Mouse (Mus musculus) central nervous system, embryonic 14 days (tissue): ENCODE data around the gene Cdkn2c. TPM values are rescaled to one million over a fixed set of nuclear protein-coding genes. Genes with fewer than 3 reads are reported as not detected.

ENCODE experiments used
- polyA plus RNA-seq: library from polyadenylated mRNA; depleted of rRNA; stranded (reverse); fragments of >200 nt; gene quantifications from 2 replicates; pipeline ENCODE4 v1.2.3, GENCODE M21; 2012; rRNA removed

The Cdkn2c gene
- polyA plus RNA-seq = 9.8 and 12.0 TPM in 2 replicates

DNA sequence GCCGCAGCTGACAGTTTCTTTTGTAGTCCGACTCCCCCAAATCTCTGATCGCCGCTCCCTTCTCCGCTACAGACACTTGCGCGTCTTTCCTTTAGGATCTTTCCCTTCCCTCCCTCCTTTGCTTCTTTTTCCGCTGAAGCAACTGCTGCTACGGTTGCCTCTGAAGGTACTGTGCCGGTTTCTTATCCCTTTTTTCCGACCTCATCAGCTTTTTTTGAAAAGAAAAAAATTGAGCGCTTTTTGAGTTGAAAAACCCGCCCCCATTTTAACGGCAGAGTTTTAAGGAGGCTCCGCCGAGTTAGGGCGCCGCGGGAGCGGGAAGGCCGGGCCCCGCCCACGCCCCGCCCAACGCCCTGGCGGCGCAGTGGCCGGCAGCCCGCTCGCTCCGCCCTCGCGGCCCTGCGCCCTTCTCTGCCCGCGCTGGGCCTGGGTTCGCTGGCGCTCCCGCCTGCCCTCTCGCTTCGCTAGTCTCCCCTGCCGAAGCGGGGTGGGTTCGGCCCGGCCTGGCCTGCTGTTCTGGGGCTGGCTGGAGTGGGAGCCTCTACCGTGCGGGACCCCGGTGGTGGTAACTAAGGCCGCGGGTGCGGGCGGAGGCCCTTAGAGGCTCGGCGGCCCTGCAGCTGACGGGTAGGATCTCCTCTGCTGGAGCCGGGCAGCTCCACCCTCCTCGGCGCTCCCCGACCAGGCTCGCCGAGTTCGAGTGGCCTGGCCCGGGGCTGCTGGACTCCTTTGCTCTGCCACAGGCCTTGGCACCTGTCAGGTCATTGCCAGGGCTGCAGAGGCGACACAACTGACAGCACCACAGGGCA, at the start of gene Cdkn2c:
Gene Cdkn2c, minus strand, starts transcription at position 729 of the 809 bp plus-strand sequence.

DNA sequence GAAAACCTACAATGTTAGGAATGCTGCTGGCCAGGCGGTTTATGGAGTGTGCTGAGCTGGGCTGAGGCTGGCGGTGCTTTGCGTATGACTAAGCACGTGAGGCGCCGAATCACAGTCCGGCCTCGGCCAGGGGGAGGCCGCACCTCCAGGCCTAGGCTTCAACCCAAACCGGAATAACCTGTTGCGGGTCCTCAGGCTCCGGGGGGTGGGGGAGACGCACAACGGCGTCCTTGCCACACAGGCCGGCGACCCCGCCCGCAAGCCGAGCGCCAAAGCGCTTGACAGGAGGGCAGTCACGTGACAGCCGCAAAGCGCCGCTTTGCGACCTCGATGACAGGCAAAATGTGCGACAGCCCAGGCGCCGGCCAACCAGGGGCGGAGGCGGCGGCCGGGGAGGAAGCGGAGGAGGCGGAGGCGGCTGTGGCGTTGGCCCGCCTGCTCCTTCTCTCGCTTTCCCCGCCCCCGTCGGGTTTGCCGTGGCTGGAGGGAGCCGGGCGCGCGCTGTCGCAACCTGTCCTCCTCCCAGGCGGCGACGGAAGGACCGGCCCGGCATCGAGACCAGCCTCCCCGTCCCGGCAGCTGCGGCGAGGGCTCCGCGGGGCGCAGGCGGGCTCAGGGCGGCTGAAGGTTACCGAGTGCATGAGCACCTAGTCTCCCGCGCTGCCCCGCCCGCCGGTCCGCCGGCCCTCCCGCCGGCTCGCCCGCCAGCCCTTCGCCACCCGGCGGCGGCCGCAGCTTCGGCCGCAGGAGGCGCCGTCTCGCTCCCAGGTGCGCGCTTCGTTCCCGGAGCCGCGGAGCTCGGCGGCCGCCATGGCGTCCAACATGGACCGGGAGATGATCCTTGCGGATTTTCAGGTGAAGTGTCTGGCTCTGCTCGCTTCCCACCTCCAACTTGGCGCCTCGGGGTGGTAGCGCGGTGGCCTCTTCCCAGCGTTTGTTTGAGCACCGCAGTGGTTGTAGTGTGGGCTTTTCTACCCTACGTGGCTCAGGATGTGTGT, 9.5 kb upstream of the Cdkn2c start, which contains the start of gene Faf1:
Gene Faf1, plus strand, starts transcription at position 371 of the 998 bp plus-strand sequence.

Other genes starting within 250 kb of the Cdkn2c start
- gene Rnf11, start 182.5 kb downstream of the Cdkn2c start, polyA plus RNA-seq = 67.8 and 74.3 TPM in 2 replicates
- gene 4930522H14Rik, start 135.9 kb downstream of the Cdkn2c start, polyA plus RNA-seq = not detected in 2 replicates
- gene Faf1, start 9.4 kb upstream of the Cdkn2c start, polyA plus RNA-seq = 24.9 TPM in 2 replicates